Mouse (Mus musculus) neutrophil, adult 83 days (primary cell): Measurements from ENCODE around the gene Cox7a2l. TPM values are rescaled to one million over a fixed set of nuclear protein-coding genes. Genes with fewer than 3 reads are reported as not detected.

Experiments
- total RNA-seq, 2 experiments: library from RNA; stranded (reverse); gene quantifications; one replicate each; pipeline ENCODE4 v1.2.4; 2023

Gene Cox7a2l
- 100 to 1,000 TPM; 101 to 109 TPM for total RNA-seq

DNA sequence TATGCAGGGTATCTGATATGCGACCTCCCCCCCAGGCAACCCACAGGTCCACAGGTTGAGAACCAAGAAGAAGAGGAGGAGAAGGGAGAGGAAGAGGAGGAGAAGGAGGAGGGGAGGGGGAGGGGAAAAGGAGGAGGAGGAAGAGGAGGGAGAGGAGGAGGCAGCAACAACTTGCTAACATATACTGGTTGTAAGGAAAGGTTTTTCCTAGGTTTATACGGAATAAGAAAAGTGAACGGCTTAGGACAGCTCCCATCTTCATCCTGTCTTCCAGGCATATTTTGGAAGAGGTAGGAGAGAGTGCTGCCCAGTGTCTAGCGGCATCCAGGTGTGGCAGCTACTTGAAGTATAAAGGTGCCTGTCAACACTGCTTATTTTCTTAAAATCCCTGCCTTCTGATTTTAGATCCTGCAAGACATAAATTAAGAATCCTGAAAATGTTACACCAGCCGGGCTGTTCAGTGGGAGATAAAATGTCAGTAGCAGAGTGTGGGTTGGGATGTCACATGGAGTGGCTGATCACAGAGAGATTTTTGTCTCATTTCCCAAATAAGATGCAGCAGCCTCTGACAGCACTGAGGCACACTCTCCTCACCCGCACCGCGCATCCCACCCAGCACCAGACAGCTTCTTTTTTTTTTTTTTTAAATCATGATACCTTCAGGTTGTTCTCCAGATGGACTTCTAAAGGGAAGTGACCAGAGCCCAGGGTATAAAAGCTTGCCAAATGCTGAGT lies at the start of gene Cox7a2l:
Cox7a2l (minus strand) TSS at position 51 of the 736 bp plus-strand sequence.

Other genes starting within 250 kb of the Cox7a2l start
- 10 to 100 TPM; 18.5 to 21.1 TPM for gene Eml4, start 166.4 kb downstream of the Cox7a2l start, total RNA-seq
- gene Kcng3, start 114.6 kb upstream of the Cox7a2l start, total RNA-seq: not detected
- 10 to 100 TPM; 30.4 to 38.6 TPM for gene Mta3, start 188.8 kb upstream of the Cox7a2l start, total RNA-seq